Mouse (Mus musculus) midbrain, embryonic 15.5 days (tissue): ENCODE data around the gene Nupr1l. TPM values are rescaled to one million over a fixed set of nuclear protein-coding genes. Genes with fewer than 3 reads are reported as not detected.
"Not testable (repeated sequence)": the region's sequence is repeated elsewhere in the genome, so short reads cannot be mapped to it uniquely, and the experiment has no call there.

ENCODE experiments used
- ATAC-seq: fragments of 200-750 bp; cut with Nextera tagmentation; replicated peaks from 2 replicates; pipeline ENCODE4 v1.8.0; 2017; ENCODE audit warnings: moderate TSS enrichment
- H3K27ac ChIP-seq: fragments of 300-500 bp; sonication (generic); 2 replicates; pipeline ENCODE4 v1.5.1; 2015; ENCODE audit warnings: mild to moderate bottlenecking, inconsistent platforms
- H3K27me3 ChIP-seq: fragments of 300-500 bp; sonication (generic); replicated peaks from 2 replicates; pipeline ENCODE4 v1.6.1; 2015; ENCODE audit warnings: inconsistent platforms
- H3K36me3 ChIP-seq: fragments of 300-500 bp; sonication (generic); replicated peaks from 2 replicates; pipeline ENCODE4 v1.6.1; 2015; ENCODE audit warnings: inconsistent platforms
- H3K4me1 ChIP-seq: fragments of 300-500 bp; sonication (generic); 2 replicates; pipeline ENCODE4 v1.6.1; 2015; ENCODE audit warnings: inconsistent platforms
- H3K4me2 ChIP-seq: fragments of 300-500 bp; sonication (generic); 2 replicates; pipeline ENCODE4 v1.6.1; 2015; ENCODE audit warnings: inconsistent platforms, mild to moderate bottlenecking, moderate library complexity
- H3K4me3 ChIP-seq: fragments of 300-500 bp; sonication (generic); 2 replicates; pipeline ENCODE4 v1.5.1; 2015; ENCODE audit warnings: mild to moderate bottlenecking, inconsistent platforms
- H3K9ac ChIP-seq: fragments of 300-500 bp; sonication (generic); 2 replicates; pipeline ENCODE4 v1.6.1; 2015; ENCODE audit warnings: mild to moderate bottlenecking, inconsistent platforms
- H3K9me3 ChIP-seq: fragments of 300-500 bp; sonication (generic); 2 replicates; pipeline ENCODE4 v1.6.1; 2016; ENCODE audit warnings: inconsistent platforms
- WGBS: fragments of 180-500 bp; shearing (Covaris S2); methylation state at CpG from one replicate; pipeline ENCODE4 v1.1.7; 2015; ENCODE audit warnings: mixed read lengths; 5-methylcytosine and 5-hydroxymethylcytosine counted together
- polyA plus RNA-seq: library from polyadenylated mRNA; unstranded; fragments of >200 nt; fragmentation: Nextera tagmentation; extraction: Ambion mirVana; gene quantifications from 2 replicates; pipeline ENCODE4 v1.2.1, GENCODE M21; 2015

Gene Nupr1l
- polyA plus RNA-seq, 1 experiment from 2014 or later, result 5.9 TPM

DNA sequence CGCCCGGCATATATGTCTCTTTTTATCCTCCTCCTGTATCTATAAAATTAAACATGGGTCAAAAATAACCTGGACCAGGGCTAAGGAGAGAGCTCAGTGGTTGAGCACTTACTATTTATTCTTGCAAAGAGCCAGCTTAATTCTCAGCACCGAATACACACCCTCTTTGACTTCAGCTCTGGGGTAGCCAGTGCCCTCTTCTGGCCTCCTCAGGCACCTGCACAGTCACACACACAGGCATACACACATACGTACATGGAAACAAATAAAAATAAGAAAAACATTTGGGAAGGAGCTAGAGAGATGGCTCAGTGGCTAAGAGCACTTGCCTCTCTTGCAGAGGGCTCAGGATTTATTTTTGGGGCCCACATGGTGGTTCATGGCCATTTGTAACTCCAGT lies 13.6 kb downstream of the Nupr1l start:
- 92% methylated on average over 4 of the region's 4 CpGs for WGBS
- H3K4me3 ChIP-seq, result no peak overlapping the region
- no peak overlapping the region for H3K4me2 ChIP-seq
- no peaks in the 10 kb centered on the region for H3K36me3 ChIP-seq
- no peak overlapping the region for H3K9ac ChIP-seq
- H3K9me3 ChIP-seq, result no peaks in the 10 kb centered on the region
- H3K27me3 ChIP-seq, result no peaks in the 10 kb centered on the region
- H3K4me1 ChIP-seq, result no peaks in the 10 kb centered on the region
- no peak overlapping the region for H3K27ac ChIP-seq
- ATAC-seq, result no peak

- 89% methylated on average over 8 of the region's 8 CpGs for WGBS
- no peaks in the 10 kb centered on the region for H3K9me3 ChIP-seq
Measured at GRCm38 (mm10) chr5:129924820-129925452, 16.6 kb downstream of the Nupr1l start.

DNA sequence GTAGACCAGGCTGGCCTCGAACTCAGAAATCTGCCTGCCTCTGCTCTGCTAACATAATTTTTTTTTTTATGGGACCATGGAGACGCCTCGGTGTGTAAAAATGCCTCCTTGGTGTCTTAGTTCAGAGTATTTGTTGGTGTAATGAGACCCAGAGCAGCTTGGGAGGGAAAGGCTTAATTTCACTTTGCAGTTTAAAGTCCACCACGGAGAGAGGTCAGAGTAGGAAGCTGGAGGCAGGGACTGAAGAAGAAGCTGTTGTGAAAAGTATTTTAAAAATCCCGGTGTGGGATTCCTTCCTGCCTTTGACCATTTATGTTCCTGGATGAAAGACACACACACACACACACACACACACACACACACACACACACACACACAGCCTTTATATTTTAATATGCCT lies 17.6 kb downstream of the Nupr1l start:
- no peak overlapping the region for H3K4me2 ChIP-seq
- H3K4me3 ChIP-seq, result no peak overlapping the region
- no peaks in the 10 kb centered on the region for H3K4me1 ChIP-seq
- H3K36me3 ChIP-seq, result no peaks in the 10 kb centered on the region
- no peak overlapping the region for H3K9ac ChIP-seq
- ATAC-seq, result no peak
- H3K9me3 ChIP-seq, result no peaks in the 10 kb centered on the region
- 77% methylated on average over 5 of the region's 5 CpGs for WGBS
- H3K27me3 ChIP-seq, result no peaks in the 10 kb centered on the region
- no peak overlapping the region for H3K27ac ChIP-seq

More at GRCm38 (mm10) chr5:129924820-129925452, 16.6 kb downstream of the Nupr1l start:
- H3K9ac ChIP-seq, result no peak overlapping the region
- no peak for ATAC-seq
- H3K27me3 ChIP-seq, result no peaks in the 10 kb centered on the region
- H3K4me3 ChIP-seq, result no peak overlapping the region
- H3K36me3 ChIP-seq, result no peaks in the 10 kb centered on the region
- H3K27ac ChIP-seq, result no peak overlapping the region
- H3K4me1 ChIP-seq, result no peaks in the 10 kb centered on the region
- no peak overlapping the region for H3K4me2 ChIP-seq

DNA sequence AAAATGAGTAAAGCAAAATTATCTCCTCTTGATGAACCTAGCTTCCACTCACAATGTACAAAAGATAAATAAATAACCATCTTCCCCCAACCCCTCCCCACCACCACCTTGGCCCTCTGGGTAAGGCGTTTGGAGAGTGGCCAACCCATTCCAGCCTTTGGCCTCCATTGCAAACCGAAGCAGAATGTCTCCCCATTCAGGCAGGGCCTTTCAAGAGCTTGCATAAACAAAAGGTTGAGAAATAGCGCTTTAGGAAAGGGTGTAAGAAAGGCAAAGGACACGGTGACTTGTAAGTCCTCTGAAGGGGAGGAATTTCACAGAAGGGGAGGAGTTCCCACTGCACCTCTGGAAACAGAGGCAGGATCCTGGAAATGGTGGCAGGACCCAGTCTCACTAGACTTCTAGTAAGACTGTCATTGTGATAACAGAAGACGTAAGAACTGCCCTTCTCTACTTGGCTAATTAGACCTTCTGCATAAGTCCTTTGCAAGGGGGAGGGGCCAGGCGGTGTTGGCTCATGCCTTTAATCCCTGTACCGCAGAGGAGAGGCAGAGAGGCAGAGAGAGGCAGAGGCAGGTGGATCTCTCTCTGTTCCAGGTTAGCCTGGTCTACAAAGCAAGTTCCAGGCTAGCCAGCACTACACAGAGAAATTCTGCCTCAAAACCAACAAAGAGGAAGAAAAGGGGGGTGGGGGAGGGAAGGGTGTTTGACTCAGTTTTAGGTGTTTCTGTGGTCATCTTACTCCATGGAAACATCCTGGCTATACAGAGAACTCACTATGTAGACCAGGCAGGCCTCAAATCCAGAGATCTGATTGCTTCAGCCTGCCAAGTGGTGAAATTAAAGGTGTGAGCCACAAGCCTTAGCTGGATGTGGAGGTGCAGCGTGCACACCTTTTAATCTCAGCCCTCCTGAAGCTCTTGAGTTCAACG lies 21.9 kb downstream of the Nupr1l start:
- H3K4me1 ChIP-seq, result no peaks in the 10 kb centered on the region
- H3K9me3 ChIP-seq, result no peaks in the 10 kb centered on the region
- no peak for ATAC-seq
- no peaks in the 10 kb centered on the region for H3K27me3 ChIP-seq
- H3K4me3 ChIP-seq, result no peak overlapping the region
- H3K27ac ChIP-seq, result no peak overlapping the region
- H3K9ac ChIP-seq, result no peak overlapping the region
- H3K36me3 ChIP-seq, result no peaks in the 10 kb centered on the region
- no peak overlapping the region for H3K4me2 ChIP-seq
- 54% methylated on average over 9 of the region's 9 CpGs for WGBS

DNA sequence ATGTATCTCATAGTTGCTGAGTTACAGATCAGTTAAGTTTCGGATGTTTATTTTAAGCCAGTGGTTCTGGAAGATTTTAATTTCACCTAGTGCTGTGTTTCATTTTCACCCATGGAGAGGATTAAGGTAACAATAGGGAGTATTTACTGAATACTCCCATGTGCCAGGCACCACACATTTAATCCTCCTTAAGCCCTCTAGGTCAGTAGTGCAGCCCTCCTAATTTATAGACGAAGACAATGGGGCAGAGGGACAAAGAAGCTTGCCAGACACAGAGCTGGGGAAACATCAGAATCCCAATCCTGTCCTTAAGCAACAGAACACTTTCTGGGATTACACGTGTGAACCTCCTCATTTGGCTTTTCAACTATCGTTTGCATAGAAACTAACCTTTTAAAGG lies 28.6 kb downstream of the Nupr1l start:
- no peaks in the 10 kb centered on the region for H3K36me3 ChIP-seq
- no peak overlapping the region for H3K4me2 ChIP-seq
- no peak overlapping the region for H3K4me3 ChIP-seq
- H3K4me1 ChIP-seq, result no peaks in the 10 kb centered on the region
- H3K27ac ChIP-seq, result no peak overlapping the region
- 16% methylated on average over 4 of the region's 4 CpGs for WGBS
- H3K9me3 ChIP-seq, result no peaks in the 10 kb centered on the region
- ATAC-seq, result no peak
- no peaks in the 10 kb centered on the region for H3K27me3 ChIP-seq
- no peak overlapping the region for H3K9ac ChIP-seq

GRCm38 (mm10) chr5:129940281-129940680 lies 31.9 kb downstream of the Nupr1l start:
- 61% methylated on average over 2 of the region's 2 CpGs for WGBS
- no peak overlapping the region for H3K4me3 ChIP-seq

GRCm38 (mm10) chr5:129940736-129941494 lies 32.6 kb downstream of the Nupr1l start:
- 9% methylated on average over 9 of the region's 9 CpGs for WGBS
- Histone ChIP-seq H3K36me3 (no peaks in the 10 kb centered on the region), H3K4me2 (peak overlapping the region; percentile 53), H3K27me3 (no peaks in the 10 kb centered on the region), H3K9ac (peak overlapping the region; percentile 35), H3K27ac (peak overlapping the region; percentile 77), H3K4me1 (peaks cover 11% of the 10 kb centered on the region), H3K9me3 (no peaks in the 10 kb centered on the region), H3K4me3 (peak overlapping the region; percentile 58)
- ATAC-seq, result no peak

More at GRCm38 (mm10) chr5:129940281-129940680, 31.9 kb downstream of the Nupr1l start:
- H3K27me3 ChIP-seq, result no peaks in the 10 kb centered on the region
- no peak overlapping the region for H3K9ac ChIP-seq
- no peaks in the 10 kb centered on the region for H3K9me3 ChIP-seq
- peaks cover 11% of the 10 kb centered on the region for H3K4me1 ChIP-seq
- H3K27ac ChIP-seq, result no peak overlapping the region
- H3K4me2 ChIP-seq, result no peak overlapping the region
- no peak for ATAC-seq
- no peaks in the 10 kb centered on the region for H3K36me3 ChIP-seq

GRCm38 (mm10) chr5:129941495-129942045 lies 33.2 kb downstream of the Nupr1l start, which contains the start of gene Vkorc1l1:
Gene Vkorc1l1 (plus strand): TSS chr5:129941970.
- peak within 1 kb of the TSS; percentile 58 for H3K9ac ChIP-seq
- ATAC-seq, result peak; percentile 96
- peaks cover 11% of the 10 kb centered on the region for H3K4me1 ChIP-seq
- no peaks in the 10 kb centered on the region for H3K36me3 ChIP-seq
- peak within 1 kb of the TSS; percentile 77 for H3K4me2 ChIP-seq
- H3K9me3 ChIP-seq, result no peaks in the 10 kb centered on the region
- peak within 1 kb of the TSS; percentile 77 for H3K27ac ChIP-seq
- under 1% methylated on average over 58 of the region's 59 CpGs for WGBS
- H3K4me3 ChIP-seq, result peak within 1 kb of the TSS; percentile 58
- no peaks in the 10 kb centered on the region for H3K27me3 ChIP-seq

DNA sequence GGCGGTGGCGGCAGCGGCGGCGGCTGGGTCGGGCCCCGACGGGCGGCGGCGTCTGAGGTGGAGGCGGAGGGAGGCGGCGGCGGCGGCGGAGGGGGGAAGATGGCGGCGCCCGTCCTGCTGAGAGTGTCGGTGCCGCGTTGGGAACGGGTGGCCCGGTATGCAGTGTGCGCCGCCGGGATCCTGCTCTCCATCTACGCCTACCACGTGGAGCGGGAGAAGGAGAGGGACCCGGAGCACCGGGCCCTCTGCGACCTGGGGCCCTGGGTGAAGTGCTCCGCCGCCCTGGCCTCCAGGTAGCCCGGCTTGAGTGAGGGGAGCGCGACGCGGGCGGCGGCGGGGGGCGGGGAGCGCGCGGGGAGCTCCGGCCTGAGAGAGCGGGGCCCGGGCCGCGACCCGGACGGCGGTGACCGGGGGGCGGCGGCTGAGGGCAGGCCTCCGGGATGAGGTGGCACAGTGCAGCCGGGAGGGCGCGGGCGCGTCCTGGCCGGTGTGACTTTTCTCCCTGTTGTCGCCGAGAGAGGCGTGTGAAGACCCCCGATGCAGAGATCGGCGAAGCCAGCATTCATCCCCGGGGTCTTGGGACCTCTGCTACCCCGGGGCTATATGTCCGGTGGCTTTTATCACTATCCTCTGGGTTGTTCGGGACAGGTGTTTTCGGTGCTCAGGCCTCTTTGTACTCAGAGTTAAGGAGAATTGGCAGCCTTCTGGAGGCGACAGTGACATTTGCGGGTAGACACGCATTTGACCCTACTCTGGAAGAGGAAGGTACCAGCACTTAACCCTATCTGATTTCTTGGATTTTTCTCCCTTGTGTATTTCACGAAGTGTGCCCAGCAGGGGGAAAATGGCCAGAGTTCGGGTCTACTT lies 34.0 kb downstream of the Nupr1l start:
- H3K36me3 ChIP-seq, H3K9me3 ChIP-seq, H3K27me3 ChIP-seq: not testable (repeated sequence)
- peak overlapping the region; percentile 77 for H3K4me2 ChIP-seq
- peaks cover 11% of the 10 kb centered on the region for H3K4me1 ChIP-seq
- peak overlapping the region; percentile 58 for H3K4me3 ChIP-seq
- peak overlapping the region; percentile 58 for H3K9ac ChIP-seq
- under 1% methylated on average over 49 of the region's 82 CpGs for WGBS
- ATAC-seq, result peak; percentile 76
- H3K27ac ChIP-seq, result peak overlapping the region; percentile 68

GRCm38 (mm10) chr5:129943402-129943801 lies 35.1 kb downstream of the Nupr1l start:
- no peak for ATAC-seq
- H3K4me3 ChIP-seq, result no peak overlapping the region
- H3K4me1 ChIP-seq, result peaks cover 11% of the 10 kb centered on the region
- 86% methylated on average over 1 of the region's 1 CpGs for WGBS
- no peak overlapping the region for H3K9ac ChIP-seq
- no peak overlapping the region for H3K4me2 ChIP-seq
- H3K27me3 ChIP-seq, result no peaks in the 10 kb centered on the region
- no peak overlapping the region for H3K27ac ChIP-seq
- H3K36me3 ChIP-seq, result no peaks in the 10 kb centered on the region
- no peaks in the 10 kb centered on the region for H3K9me3 ChIP-seq

GRCm38 (mm10) chr5:129947528-129948033 lies 39.2 kb downstream of the Nupr1l start:
- Histone ChIP-seq H3K9me3 (no peaks in the 10 kb centered on the region), H3K4me1 (peaks cover 10% of the 10 kb centered on the region), H3K36me3 (no peaks in the 10 kb centered on the region), H3K27me3 (no peaks in the 10 kb centered on the region), H3K4me2 (no peak overlapping the region), H3K9ac (no peak overlapping the region), H3K4me3 (no peak overlapping the region), H3K27ac (no peak overlapping the region)
- no peak for ATAC-seq
- WGBS, result 96% methylated on average over 2 of the region's 2 CpGs
